Mouse (Mus musculus) spleen, adult 2 months (tissue): ENCODE results near the gene Rps19bp1. TPM values are rescaled to one million over a fixed set of nuclear protein-coding genes. Genes with fewer than 3 reads are reported as not detected.

Experiments used
- DNase-seq, 2 experiments: peaks; one replicate each; pipeline versions ENCODE4 v3.0.0 to v3.0.0-alpha.2; 2012 to 2021; ENCODE audit warnings: low spot score in 2 of 2, low read depth in 1 of 2
- H3K27ac ChIP-seq: fragments of 200-500 bp; 2 replicates; pipeline ENCODE4 v1.5.1; 2012; ENCODE audit warnings: low read length, inconsistent platforms; ENCODE audit not compliant: insufficient read depth
- H3K27me3 ChIP-seq: fragments of 200-500 bp; 2 replicates; pipeline ENCODE4 v1.6.1; 2012; ENCODE audit warnings: mild to moderate bottlenecking, moderate library complexity, low read length, inconsistent platforms; ENCODE audit not compliant: control insufficient read depth, insufficient read depth
- H3K36me3 ChIP-seq: fragments of 200-500 bp; 2 replicates; pipeline ENCODE4 v1.6.1; 2012; ENCODE audit warnings: mild to moderate bottlenecking, low read length, inconsistent platforms; ENCODE audit not compliant: control insufficient read depth, insufficient read depth
- H3K4me1 ChIP-seq: fragments of 200-500 bp; 2 replicates; pipeline ENCODE4 v1.6.1; 2011; ENCODE audit warnings: inconsistent platforms; ENCODE audit not compliant: control insufficient read depth, insufficient read depth, insufficient read length
- H3K4me3 ChIP-seq: fragments of 200-500 bp; 2 replicates; pipeline ENCODE4 v1.5.1; 2011; ENCODE audit warnings: mild to moderate bottlenecking, inconsistent platforms; ENCODE audit not compliant: insufficient read depth, insufficient read length; ENCODE audit errors: extremely low read depth
- CTCF ChIP-seq: fragments of 200-500 bp; IDR thresholded peaks from 2 replicates; pipeline ENCODE4 v1.5.1; 2011; ENCODE audit warnings: mild to moderate bottlenecking, inconsistent platforms; ENCODE audit not compliant: insufficient read depth, insufficient read length, insufficient replicate concordance; ENCODE audit errors: extremely low read depth
- POLR2A ChIP-seq: fragments of 200-500 bp; IDR thresholded peaks from 2 replicates; pipeline ENCODE4 v1.6.1; 2011; ENCODE audit warnings: low read depth, low read length, inconsistent platforms
- WGBS: fragments of 180-500 bp; shearing (Covaris S2); methylation state at CpG from one replicate; pipeline ENCODE4 v1.1.7; 2018; 5-methylcytosine and 5-hydroxymethylcytosine counted together
- polyA plus RNA-seq: library from polyadenylated mRNA; depleted of rRNA; stranded (reverse); fragments of >200 nt; gene quantifications from 2 replicates; pipeline ENCODE4 v1.2.3, GENCODE M21; 2012; rRNA removed

Rps19bp1 gene
- 10.4 and 17.7 TPM in 2 replicates for polyA plus RNA-seq

DNA sequence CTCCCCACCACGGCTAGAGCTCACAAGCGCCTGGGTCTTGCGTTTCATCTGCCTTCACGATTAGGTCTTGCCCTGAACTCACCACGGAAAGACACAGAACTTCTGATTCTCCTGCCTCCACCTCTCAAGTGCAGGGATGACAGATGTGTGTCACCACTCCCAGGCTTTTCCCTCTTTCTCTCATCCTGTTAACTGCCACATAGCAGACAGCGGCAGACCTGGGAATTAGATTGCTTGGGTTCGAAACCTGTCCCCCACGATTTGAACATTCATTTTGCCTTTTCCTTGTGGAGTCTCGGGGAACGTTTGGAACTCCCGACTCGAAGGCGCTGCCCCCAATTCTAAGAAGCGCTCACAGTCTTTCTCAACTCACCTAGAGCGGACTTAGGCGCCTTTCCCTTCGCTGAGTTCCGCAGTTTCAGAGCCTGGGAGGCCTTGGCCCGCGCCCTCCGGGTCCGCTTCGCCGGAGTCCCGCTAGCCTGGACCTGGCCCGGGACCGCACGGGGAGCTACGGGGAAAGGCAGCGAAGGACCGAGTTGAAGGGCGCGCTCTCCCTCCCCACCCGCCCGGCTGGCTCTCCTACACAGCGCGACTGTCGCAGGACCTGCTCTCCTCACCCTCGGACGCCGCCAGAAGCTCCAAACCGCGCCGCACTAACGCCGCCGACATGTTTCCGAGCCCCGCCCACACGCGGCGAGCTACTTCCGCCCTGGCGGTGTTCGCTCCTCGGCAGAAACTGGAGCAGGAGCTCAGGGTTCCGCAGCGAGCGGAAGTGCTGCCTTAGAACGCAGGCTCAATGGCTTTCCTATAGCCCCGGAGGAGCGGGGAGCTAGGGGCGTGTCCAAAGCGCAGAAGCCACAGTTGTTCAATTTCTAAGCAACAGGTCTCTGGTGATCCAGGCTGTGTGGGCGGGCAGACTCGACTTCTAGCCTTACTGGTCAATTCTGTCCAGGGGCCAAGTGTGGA lies at the start of gene Rps19bp1:
Rps19bp1 (minus strand) TSS at position 706 of the 966 bp plus-strand sequence.
- peak; percentile 85 to 87 for DNase-seq
- TF ChIP-seq POLR2A (peak; percentile 57), CTCF (no peak)
- WGBS, result under 1% methylated on average over 66 of the region's 66 CpGs
- Histone ChIP-seq H3K27ac (peak within 1 kb of the TSS; percentile 43), H3K27me3 (no peaks in the 10 kb centered on the region), H3K4me3 (peak within 1 kb of the TSS; percentile 85), H3K4me1 (peaks cover 6% of the 10 kb centered on the region; the same call in 1 of the 2 replicates), H3K36me3 (peaks cover 6% of the 10 kb centered on the region; the same call in 1 of the 2 replicates)

DNA sequence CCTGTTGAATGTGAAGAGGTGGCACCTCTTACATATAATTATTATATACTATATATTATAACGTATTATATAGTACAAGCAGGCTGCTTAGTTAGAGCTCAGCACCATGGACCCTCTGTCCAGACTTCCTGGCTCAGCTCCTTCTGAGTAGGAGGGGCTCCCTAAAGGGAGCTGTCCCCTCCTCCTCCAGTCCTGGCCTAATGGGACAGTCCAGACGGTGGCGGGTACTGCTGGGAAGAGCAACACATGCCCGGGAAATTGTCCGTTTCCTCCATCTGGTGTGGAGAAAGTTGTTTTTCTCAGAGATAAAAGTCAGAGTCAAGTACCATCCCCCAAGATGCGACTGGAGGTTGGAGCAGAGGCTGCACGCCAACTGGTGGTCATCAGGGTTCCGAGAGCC lies 42.0 kb upstream of the Rps19bp1 start:
- no peaks in the 10 kb centered on the region for H3K4me1 ChIP-seq
- no peak for DNase-seq
- no peak overlapping the region for H3K27ac ChIP-seq
- no peaks in the 10 kb centered on the region for H3K36me3 ChIP-seq
- WGBS, result 37% methylated on average over 8 of the region's 8 CpGs
- TF ChIP-seq POLR2A (no peak), CTCF (no peak)
- H3K4me3 ChIP-seq, result no peak overlapping the region
- no peaks in the 10 kb centered on the region; the same call in 1 of the 2 replicates for H3K27me3 ChIP-seq

DNA sequence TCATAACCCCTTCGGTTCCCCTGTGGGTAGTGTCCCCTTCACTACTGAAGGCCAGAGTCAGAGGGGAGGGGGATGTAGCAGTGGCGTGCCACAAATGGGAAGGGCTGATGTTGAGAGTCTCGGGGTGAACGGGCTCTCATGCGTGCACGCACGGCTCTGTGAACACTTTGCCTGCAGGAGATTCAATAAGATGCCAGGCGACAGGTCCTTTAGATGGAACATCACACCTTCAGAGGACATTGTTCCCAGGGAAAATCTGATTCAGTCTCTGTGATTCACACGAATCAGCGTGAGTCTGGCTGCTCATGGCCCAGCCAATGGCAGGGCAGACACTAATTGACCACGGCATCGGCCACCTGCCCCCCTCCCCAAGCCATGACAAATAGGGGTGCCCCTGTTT lies 40.1 kb upstream of the Rps19bp1 start:
- no peak overlapping the region for H3K4me3 ChIP-seq
- H3K36me3 ChIP-seq, result no peaks in the 10 kb centered on the region
- H3K27ac ChIP-seq, result no peak overlapping the region
- TF ChIP-seq CTCF (no peak), POLR2A (no peak)
- DNase-seq, result no peak
- no peaks in the 10 kb centered on the region for H3K4me1 ChIP-seq
- 90% methylated on average over 12 of the region's 12 CpGs for WGBS
- H3K27me3 ChIP-seq, result no peaks in the 10 kb centered on the region; the same call in 1 of the 2 replicates

DNA sequence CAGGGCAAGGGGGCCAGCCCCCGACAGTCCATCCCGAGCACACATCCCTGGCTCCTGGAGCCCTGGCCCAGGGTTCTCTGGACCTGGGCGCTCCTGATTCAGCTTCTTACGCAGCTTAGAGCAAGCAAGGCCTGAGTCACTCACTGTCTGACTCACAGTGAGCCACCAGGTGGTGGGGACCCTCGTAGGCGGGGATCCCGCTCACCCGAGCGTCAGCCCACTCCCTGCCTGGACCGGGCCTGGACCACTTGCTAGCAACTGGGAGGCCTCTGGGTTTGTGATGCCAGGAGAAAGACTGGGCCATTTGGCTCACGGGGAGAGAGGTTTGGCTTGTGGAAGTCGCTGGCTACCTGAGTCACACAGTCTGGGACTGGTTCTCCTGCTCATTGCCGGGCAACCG lies 39.7 kb upstream of the Rps19bp1 start:
- no peak for DNase-seq
- TF ChIP-seq CTCF (no peak), POLR2A (no peak)
- WGBS, result 83% methylated on average over 14 of the region's 14 CpGs
- no peak overlapping the region for H3K27ac ChIP-seq
- no peaks in the 10 kb centered on the region for H3K4me1 ChIP-seq
- no peaks in the 10 kb centered on the region; the same call in 1 of the 2 replicates for H3K27me3 ChIP-seq
- no peak overlapping the region for H3K4me3 ChIP-seq
- no peaks in the 10 kb centered on the region for H3K36me3 ChIP-seq

DNA sequence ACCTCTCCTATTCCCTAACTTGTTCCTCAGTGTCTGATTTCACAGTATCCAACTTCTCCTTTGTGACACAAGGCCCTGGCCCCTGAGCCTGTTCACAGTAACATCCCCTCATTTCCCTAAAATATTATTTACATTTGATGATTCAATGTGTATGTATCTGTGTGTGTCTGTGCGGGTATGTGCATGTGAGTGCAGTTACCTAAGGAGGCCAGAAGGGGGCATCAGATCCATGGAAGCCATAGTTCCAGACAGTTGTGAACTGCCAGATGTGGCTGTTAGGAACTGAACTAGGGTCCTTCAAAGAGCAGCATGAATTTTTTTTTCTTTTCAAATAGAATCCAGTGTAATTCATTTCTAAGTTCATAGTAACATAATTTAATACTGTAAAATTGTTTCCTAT lies 33.0 kb upstream of the Rps19bp1 start:
- Histone ChIP-seq H3K4me3 (no peak overlapping the region), H3K4me1 (no peaks in the 10 kb centered on the region), H3K36me3 (no peaks in the 10 kb centered on the region), H3K27me3 (no peaks in the 10 kb centered on the region), H3K27ac (no peak overlapping the region)
- TF ChIP-seq POLR2A, result no peak
- 87% methylated on average over 1 of the region's 1 CpGs for WGBS
- DNase-seq, result no peak

DNA sequence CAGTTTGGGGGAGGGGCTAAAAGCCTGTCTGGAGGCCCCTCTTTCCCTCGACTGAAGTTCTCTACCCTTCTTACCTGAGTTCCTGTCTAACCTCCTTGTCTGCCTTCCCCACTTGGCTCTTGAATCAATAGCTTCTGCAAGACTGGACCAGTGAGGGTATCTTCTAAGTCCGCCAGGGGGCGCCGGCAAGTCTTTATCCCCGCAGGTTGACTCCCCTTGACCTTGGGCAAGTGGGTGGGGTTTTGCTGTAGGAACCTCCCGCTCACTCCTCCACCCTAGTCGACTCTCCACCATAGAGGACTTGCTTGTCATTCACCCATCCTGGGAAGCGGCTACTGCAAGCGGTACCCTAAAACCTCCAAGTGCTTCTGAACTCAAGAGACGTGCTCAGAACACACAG lies 25.3 kb upstream of the Rps19bp1 start:
- Histone ChIP-seq H3K4me3 (no peak overlapping the region), H3K27me3 (peaks cover 25% of the 10 kb centered on the region), H3K36me3 (no peaks in the 10 kb centered on the region), H3K4me1 (peaks cover 6% of the 10 kb centered on the region; the same call in 1 of the 2 replicates), H3K27ac (no peak overlapping the region)
- WGBS, result 15% methylated on average over 10 of the region's 10 CpGs
- peak; percentile 74 to 81 for DNase-seq
- peak; percentile 77; the same call in 1 of the 2 replicates for TF ChIP-seq CTCF
- no peak for TF ChIP-seq POLR2A

DNA sequence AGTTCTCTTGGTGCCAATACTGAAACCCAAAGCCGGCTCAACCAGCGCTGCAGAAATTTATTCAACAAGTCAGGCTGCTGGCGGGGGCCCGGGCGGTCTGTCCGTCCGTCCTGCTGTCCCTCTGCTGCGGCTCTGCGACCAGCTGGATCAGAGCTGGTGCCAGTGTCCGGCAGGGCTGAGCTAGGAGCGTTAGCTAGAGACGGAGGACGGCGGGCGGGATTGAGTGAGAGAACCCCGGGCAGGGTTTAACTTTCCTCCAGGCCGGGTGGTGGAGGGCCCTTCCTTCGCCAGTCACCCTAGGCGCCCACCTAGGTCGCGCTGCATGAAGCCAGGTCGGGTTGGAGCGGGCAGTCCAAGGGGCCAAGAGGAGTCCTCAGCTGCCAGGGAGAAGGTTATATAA lies 23.9 kb upstream of the Rps19bp1 start:
- DNase-seq, result no peak
- no peaks in the 10 kb centered on the region for H3K36me3 ChIP-seq
- peaks cover 6% of the 10 kb centered on the region; the same call in 1 of the 2 replicates for H3K4me1 ChIP-seq
- H3K27ac ChIP-seq, result no peak overlapping the region
- peaks cover 25% of the 10 kb centered on the region for H3K27me3 ChIP-seq
- no peak overlapping the region for H3K4me3 ChIP-seq
- 22% methylated on average over 23 of the region's 23 CpGs for WGBS
- TF ChIP-seq POLR2A (no peak), CTCF (no peak)
